Mouse (Mus musculus) stomach, adult 2 months (tissue): ENCODE results near the gene Ebp. TPM values are rescaled to one million over a fixed set of nuclear protein-coding genes. Genes with fewer than 3 reads are reported as not detected.

Experiments used
- polyA plus RNA-seq: library from polyadenylated mRNA; depleted of rRNA; stranded (reverse); fragments of >200 nt; gene quantifications from 2 replicates; pipeline ENCODE4 v1.2.3, GENCODE M21; 2012; rRNA removed

The Ebp gene
- 106 and 116 TPM in 2 replicates for polyA plus RNA-seq

DNA sequence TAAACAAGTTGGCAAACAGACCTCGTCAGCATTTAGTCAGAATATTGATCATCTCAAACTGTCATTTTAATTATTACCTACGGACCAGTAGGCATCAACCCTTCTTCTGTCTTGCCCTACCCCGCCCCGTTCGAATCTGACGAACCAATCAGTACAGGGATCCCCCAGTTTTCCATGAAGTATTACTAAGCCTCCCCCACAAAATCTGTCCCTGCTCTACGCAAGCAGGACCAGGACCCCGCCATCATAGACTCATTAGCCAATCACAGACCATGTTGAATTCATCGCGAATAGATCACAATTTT, at the start of gene Ebp:
Gene Ebp, minus strand, starts transcription at position 94 of the 305 bp plus-strand sequence.

DNA sequence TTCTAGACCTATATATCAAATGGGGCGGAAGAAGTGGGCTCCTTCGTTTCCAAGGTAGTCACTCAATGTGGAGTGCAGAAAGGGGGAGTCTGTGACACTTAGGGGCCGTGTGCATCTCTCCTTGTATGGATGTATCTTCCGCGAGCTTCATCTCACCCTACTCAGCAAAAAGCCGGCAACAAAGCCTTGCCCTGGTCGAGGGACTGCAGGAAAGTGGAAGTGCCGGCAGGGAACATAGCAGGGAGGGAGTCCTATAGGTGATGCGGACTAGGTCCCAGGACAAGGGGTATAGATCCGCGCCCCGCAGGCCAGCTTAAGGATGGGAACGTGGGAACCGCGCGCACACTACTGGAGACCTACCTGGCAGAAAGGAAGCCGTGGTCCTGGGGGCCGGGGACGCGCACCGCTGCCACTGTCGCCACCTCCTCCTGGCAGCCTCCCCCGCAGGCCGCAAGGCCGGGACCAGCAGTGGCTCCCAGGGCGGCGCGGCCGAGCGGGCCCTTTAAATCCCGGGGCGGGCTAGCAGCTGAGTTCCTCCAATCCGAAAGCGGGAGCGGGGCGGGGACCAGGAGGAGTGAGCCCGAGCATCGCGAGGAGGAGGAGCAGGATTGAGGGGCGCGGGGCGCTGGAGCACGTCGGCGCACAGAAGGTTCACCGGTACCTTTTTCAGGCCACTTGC, 12.8 kb upstream of the Ebp start, which contains the start of gene Porcn:
Gene Porcn, minus strand, starts transcription at position 511 of the 679 bp plus-strand sequence.

DNA sequence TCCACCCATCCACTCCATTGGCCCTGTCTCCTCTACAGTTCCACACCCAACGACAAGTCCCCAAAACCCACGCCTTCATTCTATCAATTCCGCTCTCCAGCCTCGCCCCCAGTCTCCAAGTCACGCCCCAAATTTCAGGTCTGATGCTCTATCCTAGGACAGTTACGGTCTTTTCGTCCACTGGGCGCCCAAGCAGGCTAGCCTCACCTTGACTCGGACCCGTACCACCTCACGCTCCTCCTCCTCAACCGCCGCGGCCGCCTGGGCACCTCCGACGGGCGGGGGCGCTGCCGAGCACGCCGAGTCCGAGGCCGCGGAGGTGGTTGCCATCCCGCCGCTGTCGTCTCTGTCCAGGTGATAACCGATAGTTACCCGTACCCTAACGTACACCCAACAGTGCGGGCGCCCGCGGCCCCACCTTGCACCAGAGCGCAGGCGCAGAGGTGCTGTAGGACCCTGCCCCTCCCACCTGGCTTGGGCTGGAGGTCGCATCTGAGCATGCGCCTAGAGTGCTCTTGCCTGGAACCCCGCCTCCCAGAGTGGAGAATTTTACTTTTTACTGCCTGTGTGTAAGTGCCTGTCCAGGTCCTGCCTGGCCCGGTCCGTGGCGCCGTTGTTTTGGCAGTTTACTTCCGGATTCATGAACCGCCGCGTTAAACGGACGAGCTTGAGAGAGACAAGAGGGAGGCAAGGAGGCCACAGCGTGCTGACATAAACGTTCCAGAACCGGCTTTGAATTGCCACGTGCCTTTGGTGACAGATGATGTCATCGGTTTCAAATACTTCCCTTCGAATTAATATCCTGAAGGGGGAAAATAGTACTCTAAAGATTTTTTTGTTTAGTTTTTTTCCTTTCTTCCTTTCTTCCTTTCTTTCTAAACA, 17.6 kb downstream of the Ebp start, which contains the start of gene Tbc1d25:
Gene Tbc1d25, minus strand, starts transcription at position 678 of the 882 bp plus-strand sequence.

DNA sequence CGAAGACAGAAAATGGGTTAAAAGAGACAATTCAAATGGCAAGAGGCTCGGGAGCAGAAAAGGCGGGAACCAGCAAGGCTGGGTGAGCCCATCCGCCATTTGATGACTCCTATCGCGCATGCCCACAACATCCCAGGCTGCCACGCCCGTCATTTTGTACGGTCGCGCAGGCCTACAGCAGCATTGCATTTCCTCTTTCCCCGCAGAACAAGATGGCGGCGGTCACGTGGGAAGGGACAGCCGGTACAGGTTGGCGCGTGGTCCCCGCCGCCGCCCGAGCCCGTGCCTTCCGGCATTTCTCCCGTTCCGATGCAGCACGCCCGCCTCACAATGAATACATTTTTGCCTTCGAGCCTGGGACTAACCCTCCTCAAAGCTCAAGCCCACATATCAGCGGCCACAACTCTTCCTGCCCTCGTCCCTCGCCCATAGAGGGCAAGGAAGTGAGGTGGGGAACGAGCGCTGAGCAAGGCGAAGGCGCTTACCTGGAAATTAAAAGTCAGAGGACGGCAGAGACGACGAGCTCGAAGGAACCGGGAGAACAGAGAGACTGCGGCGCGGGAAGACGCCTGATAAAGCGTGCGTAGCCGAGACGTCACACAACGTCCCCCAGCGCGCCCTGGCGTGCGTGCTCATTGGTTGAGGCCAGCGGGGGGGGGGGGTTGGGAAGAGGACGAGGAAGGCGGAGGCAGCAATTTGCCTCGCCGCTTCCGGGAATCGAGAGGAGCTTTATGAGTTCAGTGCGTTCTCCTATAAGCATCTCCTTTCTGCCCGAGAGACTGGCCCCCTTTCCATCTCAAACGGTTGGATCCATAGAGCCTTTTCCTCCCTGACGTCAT, 47.9 kb downstream of the Ebp start, which contains the start of gene Rbm3:
Gene Rbm3, minus strand, starts transcription at position 728 of the 839 bp plus-strand sequence.

Other genes starting within 250 kb of the Ebp start
- gene Hdac6, start 245.6 kb downstream of the Ebp start, polyA plus RNA-seq = 7.3 and 10.8 TPM in 2 replicates
- 0.40 and 0.71 TPM in 2 replicates for gene Gata1, start 215.4 kb downstream of the Ebp start, polyA plus RNA-seq
- 1.6 and 1.7 TPM in 2 replicates for gene Glod5, start 175.0 kb downstream of the Ebp start, polyA plus RNA-seq
- 2.3 and 2.6 TPM in 2 replicates for gene Suv39h1, start 118.8 kb downstream of the Ebp start, polyA plus RNA-seq
- 1.1 and 1.2 TPM in 2 replicates for gene Was, start 103.0 kb downstream of the Ebp start, polyA plus RNA-seq
- 65.3 and 68.4 TPM in 2 replicates for gene Wdr13, start 60.6 kb downstream of the Ebp start, polyA plus RNA-seq
- gene Rbm3, start 47.6 kb downstream of the Ebp start, polyA plus RNA-seq = 14.2 and 17.6 TPM in 2 replicates
- 7.4 and 8.1 TPM in 2 replicates for gene Tbc1d25, start 17.3 kb downstream of the Ebp start, polyA plus RNA-seq
- 23.9 and 25.8 TPM in 2 replicates for gene Porcn, start 13.0 kb upstream of the Ebp start, polyA plus RNA-seq
- 11.5 and 13.1 TPM in 2 replicates for gene Ftsj1, start 58.9 kb upstream of the Ebp start, polyA plus RNA-seq
- 6.9 and 7.0 TPM in 2 replicates for gene Slc38a5, start 77.6 kb upstream of the Ebp start, polyA plus RNA-seq
- gene Ssxb10, start 133.9 kb upstream of the Ebp start, polyA plus RNA-seq = not detected in 2 replicates
- not detected in 2 replicates for gene Ssxb9, start 173.5 kb upstream of the Ebp start, polyA plus RNA-seq
- not detected in 2 replicates for gene Ssxb1, start 219.8 kb upstream of the Ebp start, polyA plus RNA-seq